Mouse (Mus musculus) kidney, embryonic 16.5 days (tissue): ENCODE measurements around the gene Lsm7. TPM values are rescaled to one million over a fixed set of nuclear protein-coding genes. Genes with fewer than 3 reads are reported as not detected.
A peak's percentile ranks its signal among the peaks of the same experiment; 100 is the strongest.

ENCODE experiments used
- ATAC-seq: fragments of 200-750 bp; cut with Nextera tagmentation; 2 replicates; pipeline ENCODE4 v1.8.0; 2017; ENCODE audit warnings: moderate TSS enrichment; ENCODE audit not compliant: low FRiP score, low TSS enrichment
- H3K27ac ChIP-seq: fragments of 300-500 bp; sonication (generic); 2 replicates; pipeline ENCODE4 v1.5.1; 2014; ENCODE audit warnings: low read length
- H3K27me3 ChIP-seq: fragments of 300-500 bp; sonication (generic); 2 replicates; pipeline ENCODE4 v1.6.1; 2014; ENCODE audit warnings: low read length, control low read depth, mixed read lengths; ENCODE audit not compliant: insufficient read depth
- H3K36me3 ChIP-seq: fragments of 300-500 bp; sonication (generic); 2 replicates; pipeline ENCODE4 v1.6.1; 2014; ENCODE audit warnings: low read length, control low read depth, mixed read lengths; ENCODE audit not compliant: insufficient read depth
- H3K4me1 ChIP-seq: fragments of 300-500 bp; sonication (generic); 2 replicates; pipeline ENCODE4 v1.6.1; 2014; ENCODE audit warnings: low read length, control low read depth, mixed read lengths; ENCODE audit not compliant: insufficient read depth
- H3K4me2 ChIP-seq: fragments of 300-500 bp; sonication (generic); replicated peaks from 2 replicates; pipeline ENCODE4 v1.6.1; 2014; ENCODE audit warnings: low read depth, low read length
- H3K4me3 ChIP-seq: fragments of 300-500 bp; sonication (generic); 2 replicates; pipeline ENCODE4 v1.5.1; 2014; ENCODE audit warnings: mild to moderate bottlenecking, low read length
- H3K9ac ChIP-seq: fragments of 300-500 bp; sonication (generic); replicated peaks from 2 replicates; pipeline ENCODE4 v1.6.1; 2014; ENCODE audit warnings: low read length
- H3K9me3 ChIP-seq: fragments of 300-500 bp; sonication (generic); 2 replicates; pipeline ENCODE4 v1.6.1; 2016; ENCODE audit warnings: low read length, control low read depth
- WGBS: fragments of 180-500 bp; shearing (Covaris S2); extraction: QIAGEN DNeasy Blood & Tissue Kit; methylation state at CpG from one replicate; pipeline ENCODE4 v1.1.7; 2014; 5-methylcytosine and 5-hydroxymethylcytosine counted together
- polyA plus RNA-seq: library from polyadenylated mRNA; unstranded; fragments of >200 nt; fragmentation: Nextera tagmentation; extraction: Ambion mirVana; gene quantifications from 2 replicates; pipeline ENCODE4 v1.2.1, GENCODE M21; 2015

Lsm7 gene
- polyA plus RNA-seq, 1 experiment from 2014 or later: 262 TPM

GRCm38 (mm10) chr10:80876028-80876427 is 21.0 kb upstream of the Lsm7 start:
- Histone ChIP-seq H3K27ac (no peak overlapping the region), H3K4me2 (no peak overlapping the region), H3K27me3 (no peaks in the 10 kb centered on the region), H3K4me3 (no peak overlapping the region), H3K36me3 (no peaks in the 10 kb centered on the region), H3K9ac (no peak overlapping the region; the same call in 1 of the 2 replicates), H3K9me3 (no peaks in the 10 kb centered on the region), H3K4me1 (no peaks in the 10 kb centered on the region)
- no peak; the same call in 1 of the 2 replicates for ATAC-seq
- WGBS: 23% methylated on average over 5 of the region's 5 CpGs

- WGBS: 76% methylated on average over 9 of the region's 9 CpGs
- Histone ChIP-seq H3K4me1 (no peaks in the 10 kb centered on the region), H3K36me3 (no peaks in the 10 kb centered on the region), H3K27me3 (no peaks in the 10 kb centered on the region), H3K27ac (no peak overlapping the region), H3K9ac (no peak overlapping the region), H3K4me2 (no peak overlapping the region), H3K9me3 (no peaks in the 10 kb centered on the region), H3K4me3 (no peak overlapping the region)
- no peak for ATAC-seq
These were observed 19.0 kb upstream of the Lsm7 start for GRCm38 (mm10) chr10:80874035-80874434.

GRCm38 (mm10) chr10:80871581-80871980 is 16.6 kb upstream of the Lsm7 start, which contains the start of gene Tmprss9:
Gene Tmprss9, plus strand, starts transcription at chr10:80871848.
- H3K9ac ChIP-seq: no peak within 1 kb of the TSS
- H3K4me1 ChIP-seq: no peaks in the 10 kb centered on the region
- no peaks in the 10 kb centered on the region for H3K9me3 ChIP-seq
- WGBS: 30% methylated on average over 9 of the region's 9 CpGs
- H3K27ac ChIP-seq: no peak within 1 kb of the TSS
- H3K4me3 ChIP-seq: no peak within 1 kb of the TSS
- H3K27me3 ChIP-seq: no peaks in the 10 kb centered on the region
- no peak for ATAC-seq
- no peak within 1 kb of the TSS for H3K4me2 ChIP-seq
- peaks cover 14% of the 10 kb centered on the region for H3K36me3 ChIP-seq

- no peak for ATAC-seq
- H3K4me2 ChIP-seq: no peak overlapping the region
- H3K4me3 ChIP-seq: no peak overlapping the region
- no peaks in the 10 kb centered on the region for H3K27me3 ChIP-seq
- no peaks in the 10 kb centered on the region for H3K9me3 ChIP-seq
- peaks cover 15% of the 10 kb centered on the region for H3K36me3 ChIP-seq
- 71% methylated on average over 2 of the region's 6 CpGs for WGBS
- H3K4me1 ChIP-seq: no peaks in the 10 kb centered on the region
- no peak overlapping the region for H3K9ac ChIP-seq
- H3K27ac ChIP-seq: no peak overlapping the region
These were observed 16.0 kb upstream of the Lsm7 start for GRCm38 (mm10) chr10:80870993-80871392.

GRCm38 (mm10) chr10:80864446-80864845 is 9.4 kb upstream of the Lsm7 start:
- Histone ChIP-seq H3K27me3 (no peaks in the 10 kb centered on the region), H3K9ac (no peak overlapping the region), H3K27ac (no peak overlapping the region), H3K4me3 (no peak overlapping the region), H3K9me3 (no peaks in the 10 kb centered on the region), H3K4me2 (no peak overlapping the region), H3K36me3 (peaks cover 43% of the 10 kb centered on the region), H3K4me1 (no peaks in the 10 kb centered on the region)
- 91% methylated on average over 16 of the region's 16 CpGs for WGBS
- ATAC-seq: no peak

- Histone ChIP-seq H3K4me3 (no peak overlapping the region), H3K27ac (no peak overlapping the region), H3K4me1 (no peaks in the 10 kb centered on the region), H3K36me3 (peaks cover 34% of the 10 kb centered on the region), H3K9me3 (no peaks in the 10 kb centered on the region), H3K4me2 (no peak overlapping the region), H3K27me3 (no peaks in the 10 kb centered on the region), H3K9ac (no peak overlapping the region)
- 91% methylated on average over 5 of the region's 5 CpGs for WGBS
- no peak for ATAC-seq
These were observed 7.3 kb upstream of the Lsm7 start for GRCm38 (mm10) chr10:80862305-80862704.

- H3K27ac ChIP-seq: no peak overlapping the region
These were observed 3.4 kb upstream of the Lsm7 start for GRCm38 (mm10) chr10:80858350-80858935.

GRCm38 (mm10) chr10:80857848-80858247 is 2.8 kb upstream of the Lsm7 start:
- no peak overlapping the region for H3K4me2 ChIP-seq
- no peaks in the 10 kb centered on the region for H3K9me3 ChIP-seq
- no peak for ATAC-seq
- H3K9ac ChIP-seq: peak overlapping the region; percentile 32; the same call in 1 of the 2 replicates
- H3K4me3 ChIP-seq: no peak overlapping the region
- H3K36me3 ChIP-seq: peaks cover 8% of the 10 kb centered on the region; the same call in 1 of the 2 replicates
- H3K27ac ChIP-seq: no peak overlapping the region
- 73% methylated on average over 3 of the region's 3 CpGs for WGBS
- no peaks in the 10 kb centered on the region for H3K27me3 ChIP-seq
- peaks cover 22% of the 10 kb centered on the region for H3K4me1 ChIP-seq

More at GRCm38 (mm10) chr10:80858350-80858935, 3.4 kb upstream of the Lsm7 start:
- Histone ChIP-seq H3K27me3 (no peaks in the 10 kb centered on the region), H3K9ac (no peak overlapping the region), H3K4me3 (no peak overlapping the region), H3K9me3 (no peaks in the 10 kb centered on the region), H3K4me2 (no peak overlapping the region), H3K4me1 (peaks cover 22% of the 10 kb centered on the region), H3K36me3 (peaks cover 10% of the 10 kb centered on the region; the same call in 1 of the 2 replicates)
- ATAC-seq: no peak
- 71% methylated on average over 7 of the region's 7 CpGs for WGBS

- Histone ChIP-seq H3K27ac (no peak overlapping the region), H3K4me2 (no peak overlapping the region), H3K36me3 (peaks cover 9% of the 10 kb centered on the region; the same call in 1 of the 2 replicates), H3K9ac (peak overlapping the region; percentile 32; the same call in 1 of the 2 replicates), H3K27me3 (no peaks in the 10 kb centered on the region), H3K4me3 (no peak overlapping the region), H3K9me3 (no peaks in the 10 kb centered on the region), H3K4me1 (peaks cover 22% of the 10 kb centered on the region)
- no peak for ATAC-seq
- WGBS: 67% methylated on average over 8 of the region's 8 CpGs
These were observed 2.4 kb upstream of the Lsm7 start for GRCm38 (mm10) chr10:80857386-80857785.

GRCm38 (mm10) chr10:80856908-80857307 is 1.9 kb upstream of the Lsm7 start:
- no peak overlapping the region for H3K27ac ChIP-seq

More at GRCm38 (mm10) chr10:80856908-80857307, 1.9 kb upstream of the Lsm7 start:
- Histone ChIP-seq H3K9me3 (no peaks in the 10 kb centered on the region), H3K9ac (no peak overlapping the region; the same call in 1 of the 2 replicates), H3K36me3 (peaks cover 13% of the 10 kb centered on the region; the same call in 1 of the 2 replicates), H3K4me2 (no peak overlapping the region), H3K27me3 (no peaks in the 10 kb centered on the region), H3K4me3 (no peak overlapping the region), H3K4me1 (peaks cover 22% of the 10 kb centered on the region)
- 83% methylated on average over 5 of the region's 5 CpGs for WGBS
- ATAC-seq: no peak
